Mouse (Mus musculus) kidney, postnatal 36 days (tissue): ENCODE results near the gene Gucy2c.

Experiments
- DNase-seq, 2 experiments: peaks; one replicate each; pipeline ENCODE4 v3.0.0; 2021 to 2022; ENCODE audit warnings: mixed read lengths in 2 of 2

The Gucy2c gene

GRCm38 (mm10) chr6:136781377-136781986, at the start of gene Gucy2c:
TSS of gene Gucy2c (minus strand) at chr6:136781765.
- DNase-seq = no peak

DNA sequence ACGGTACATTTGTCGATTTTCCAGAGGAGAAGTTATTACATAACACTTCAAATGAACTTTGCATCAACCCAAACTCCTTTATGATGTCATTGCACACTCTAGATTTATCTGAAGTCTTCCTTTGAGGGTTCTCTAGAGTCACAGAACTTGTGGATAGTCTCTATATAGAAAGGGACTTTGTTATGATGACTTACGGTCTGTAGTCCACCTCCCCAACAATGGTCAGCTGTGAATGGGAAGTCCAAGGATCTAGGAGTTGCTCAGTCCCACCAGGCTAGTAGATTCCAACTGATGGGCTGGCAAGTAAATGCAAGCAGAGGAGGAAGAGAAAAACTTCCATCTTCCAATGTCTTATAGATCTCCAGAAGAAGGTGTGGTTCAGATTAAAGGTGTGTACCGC, 47.1 kb upstream of the Gucy2c start:
- no peak for DNase-seq

DNA sequence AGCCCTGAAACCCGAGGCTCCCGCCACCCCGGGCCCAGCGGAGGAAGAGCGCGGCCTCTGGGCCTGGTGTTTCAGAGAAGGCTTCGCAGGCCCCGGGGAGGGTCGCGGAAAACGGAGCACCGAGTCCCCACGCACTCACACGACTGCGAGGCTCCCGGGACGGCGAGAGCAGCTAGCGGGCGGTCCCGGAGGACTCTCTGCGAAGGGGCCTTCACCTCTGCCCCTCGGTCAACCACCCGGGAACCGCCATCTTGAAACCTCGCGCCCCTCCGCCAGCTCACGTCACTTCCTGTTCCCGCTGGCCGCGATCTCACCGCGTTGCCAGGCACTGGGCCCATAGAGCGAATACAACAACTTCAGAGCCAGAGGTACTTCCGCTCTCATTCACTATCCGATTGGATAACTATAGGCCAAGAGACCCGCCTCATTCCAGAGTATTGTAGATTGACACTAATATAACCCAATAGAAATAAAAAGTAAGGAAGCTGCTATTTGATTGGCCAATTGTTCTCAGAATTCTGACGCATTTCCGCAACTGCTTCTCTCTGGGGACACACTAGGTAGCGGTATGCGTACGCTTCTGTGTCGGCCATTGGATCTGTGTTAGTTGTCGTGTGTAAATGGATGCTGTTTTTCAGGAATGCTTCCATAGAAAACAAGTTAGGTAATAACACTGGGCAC, 46.5 kb upstream of the Gucy2c start, which contains the start of gene Wbp11:
Gene Wbp11 (minus strand): TSS at position 353 of the 681 bp plus-strand sequence.
- DNase-seq = peak; percentile 96 to 98

DNA sequence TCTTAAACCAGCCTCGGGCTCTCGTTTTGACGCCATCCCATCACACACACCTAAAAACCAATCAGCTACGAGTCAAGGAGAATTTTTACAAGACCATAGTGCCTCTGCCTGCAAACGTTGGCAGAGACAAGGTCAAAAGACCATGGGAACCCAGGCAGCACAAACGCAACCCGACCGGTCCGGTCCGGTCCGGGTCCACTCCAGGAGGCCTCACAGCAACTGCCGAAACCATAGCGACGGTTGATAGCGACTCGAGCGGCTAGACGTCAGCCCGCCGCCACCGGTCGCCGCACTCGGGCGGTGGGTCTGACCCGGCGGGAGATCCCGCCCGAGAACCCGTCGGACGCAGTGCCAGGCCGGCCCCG, 45.9 kb upstream of the Gucy2c start, which contains the start of gene BC049715:
Gene BC049715 (plus strand): TSS at position 111 of the 365 bp plus-strand sequence.
- peak; percentile 63 to 66 for DNase-seq

DNA sequence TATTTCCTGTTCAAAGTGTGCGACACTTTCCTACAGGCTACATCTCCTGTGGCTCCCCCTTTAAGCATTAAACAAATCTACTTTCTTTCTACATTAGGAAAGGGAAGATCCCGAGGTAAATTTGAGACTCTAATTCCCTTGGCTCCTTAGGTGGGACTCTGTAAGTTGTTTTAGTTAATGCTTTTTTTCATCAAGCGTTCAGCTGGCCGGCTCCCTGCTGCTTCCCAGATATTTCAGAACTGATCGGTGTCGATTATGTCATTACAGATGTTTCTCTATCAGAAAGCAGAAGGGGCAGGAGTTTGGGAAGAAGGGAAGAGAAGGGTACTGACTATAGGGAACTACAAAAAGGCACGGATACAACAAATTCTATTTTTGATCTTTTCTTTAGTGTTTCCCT, 45.6 kb upstream of the Gucy2c start:
- DNase-seq = no peak

DNA sequence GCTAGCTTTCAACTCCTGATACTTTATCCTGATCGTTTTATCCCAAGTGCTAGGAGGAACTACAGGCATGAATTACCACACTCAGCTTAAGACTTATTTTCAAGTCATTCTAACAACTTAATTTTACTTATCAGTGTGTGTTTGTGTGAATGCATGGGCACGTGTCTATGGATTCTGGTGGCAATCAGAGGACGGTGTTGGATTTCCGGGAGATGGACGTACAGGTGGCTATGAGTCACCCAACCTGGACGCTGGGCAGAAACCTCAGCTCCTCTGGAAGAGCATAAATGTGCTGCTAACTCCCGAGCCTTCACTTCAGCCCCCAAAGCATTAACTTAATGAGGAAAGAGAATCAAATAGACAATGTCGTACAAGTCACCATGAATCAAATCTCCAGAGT, 43.4 kb upstream of the Gucy2c start:
- DNase-seq = no peak

DNA sequence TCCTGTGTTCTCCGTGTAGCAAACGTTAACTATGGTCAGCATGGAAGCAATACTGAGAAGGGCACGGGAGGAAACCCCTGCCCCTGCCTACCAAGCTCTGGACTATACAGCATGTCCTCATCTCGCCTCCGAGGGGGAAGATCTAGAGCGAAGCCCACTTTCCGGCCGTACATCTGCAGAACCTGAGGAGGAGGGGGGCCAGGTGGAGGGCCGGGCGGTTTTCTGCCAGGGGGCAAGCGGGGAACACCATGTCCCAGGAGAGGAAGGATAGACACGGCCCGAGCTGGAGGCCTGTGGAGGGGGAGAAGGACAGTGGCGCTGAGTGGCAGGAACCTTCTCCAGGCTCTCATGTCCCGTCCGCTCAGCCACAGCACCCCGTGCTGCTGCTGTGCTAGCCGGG, 39.5 kb upstream of the Gucy2c start:
- DNase-seq = no peak

DNA sequence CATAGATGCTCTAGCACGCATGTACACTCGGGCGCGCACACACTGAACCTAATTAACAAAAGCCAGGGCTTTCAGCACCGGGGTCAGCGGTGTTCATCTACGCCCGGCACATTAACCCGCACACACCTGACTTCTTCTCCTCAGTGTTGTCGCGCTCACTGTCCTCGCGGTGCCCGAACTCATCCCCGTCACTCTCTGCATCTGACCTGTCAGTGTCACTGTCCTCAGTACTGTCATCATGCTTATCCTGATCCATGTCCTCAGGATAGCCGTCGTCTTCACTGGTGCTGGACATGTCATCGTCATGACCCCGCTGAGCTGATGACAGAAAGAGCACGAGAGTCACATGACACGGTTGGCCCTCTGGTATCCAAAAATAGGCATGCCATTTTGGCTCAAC, 38.8 kb upstream of the Gucy2c start:
- no peak for DNase-seq

DNA sequence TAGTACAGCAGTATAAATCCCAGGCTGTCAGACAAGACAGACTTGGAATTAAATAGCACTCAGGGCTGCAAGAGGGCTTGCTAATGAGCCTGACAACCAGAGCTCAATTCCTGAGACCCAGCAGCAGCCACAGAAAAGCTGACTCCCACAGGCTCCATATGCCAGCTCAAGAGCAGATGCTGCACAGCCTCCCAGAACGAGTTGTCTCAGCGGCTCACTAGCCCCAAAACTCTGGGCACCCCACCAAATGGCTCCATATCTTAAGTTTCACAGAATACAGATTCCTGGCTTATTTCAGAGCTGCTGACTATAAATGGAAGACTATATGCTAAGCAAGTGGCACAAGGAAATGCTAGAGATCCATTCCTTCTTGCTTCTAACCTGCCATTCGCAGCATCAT, 36.0 kb upstream of the Gucy2c start:
- no peak for DNase-seq

- DNase-seq = no peak
Measured at GRCm38 (mm10) chr6:136816826-136817225, 35.3 kb upstream of the Gucy2c start.

GRCm38 (mm10) chr6:136815381-136815780, 33.8 kb upstream of the Gucy2c start:
- DNase-seq = no peak

DNA sequence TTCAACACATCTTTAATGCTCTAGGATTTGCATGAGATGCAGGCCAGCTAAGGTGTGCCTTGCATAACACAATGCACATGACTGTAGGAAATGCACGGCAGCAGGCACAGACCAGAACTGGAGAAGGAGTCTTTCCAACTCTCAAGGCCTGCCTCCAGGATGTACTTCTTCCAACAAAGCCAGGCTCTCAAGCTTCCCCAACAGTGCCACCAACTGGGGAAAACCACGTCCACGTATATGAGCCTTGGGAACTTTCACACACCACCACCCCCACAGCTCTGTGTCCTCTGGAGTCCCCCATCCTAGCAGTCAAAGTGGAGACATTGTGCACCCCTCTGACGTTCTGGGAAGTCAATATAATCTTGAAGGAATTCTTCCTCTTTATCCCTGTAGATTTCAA, 31.6 kb upstream of the Gucy2c start:
- DNase-seq = peak; percentile 28 to 38

DNA sequence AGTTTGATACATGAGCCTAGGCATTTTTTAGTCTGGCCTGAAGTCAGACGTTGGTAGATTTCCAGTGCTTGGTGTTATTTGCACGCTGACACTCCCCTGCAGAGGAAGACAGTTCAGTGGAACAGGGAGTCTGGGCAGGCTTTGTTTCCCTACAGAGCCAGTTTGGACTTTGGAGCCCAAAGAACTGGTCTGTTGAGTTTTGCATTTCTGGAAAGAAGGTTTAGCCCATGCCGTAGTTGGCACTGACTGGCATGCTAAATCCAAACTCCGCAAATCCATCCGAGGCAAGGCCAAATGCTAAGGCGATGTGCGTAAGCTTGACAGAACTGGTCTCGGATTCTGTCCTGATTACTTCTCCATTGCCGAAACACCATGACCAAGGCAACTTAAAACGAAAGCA, 29.6 kb upstream of the Gucy2c start:
- peak; percentile 64 to 72 for DNase-seq

DNA sequence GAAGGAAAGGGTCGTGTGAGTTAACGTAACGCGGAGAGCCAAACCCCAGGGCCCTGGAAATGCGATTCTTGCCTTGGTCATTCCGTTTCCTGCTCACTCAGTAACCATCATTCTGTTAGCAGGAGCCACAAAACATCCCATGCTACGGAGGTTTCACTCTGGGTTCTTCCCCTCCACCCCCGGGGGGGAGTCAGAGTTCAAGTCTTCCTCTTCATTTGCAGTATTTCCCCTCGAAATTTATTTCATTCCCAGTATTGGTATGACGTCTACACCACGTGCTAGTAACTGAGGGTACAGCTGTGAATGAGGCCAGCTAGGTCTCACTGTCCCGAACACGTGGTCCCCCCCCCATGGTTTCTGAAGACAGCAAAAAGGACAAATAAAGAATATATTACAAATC, 28.1 kb upstream of the Gucy2c start:
- DNase-seq = no peak

DNA sequence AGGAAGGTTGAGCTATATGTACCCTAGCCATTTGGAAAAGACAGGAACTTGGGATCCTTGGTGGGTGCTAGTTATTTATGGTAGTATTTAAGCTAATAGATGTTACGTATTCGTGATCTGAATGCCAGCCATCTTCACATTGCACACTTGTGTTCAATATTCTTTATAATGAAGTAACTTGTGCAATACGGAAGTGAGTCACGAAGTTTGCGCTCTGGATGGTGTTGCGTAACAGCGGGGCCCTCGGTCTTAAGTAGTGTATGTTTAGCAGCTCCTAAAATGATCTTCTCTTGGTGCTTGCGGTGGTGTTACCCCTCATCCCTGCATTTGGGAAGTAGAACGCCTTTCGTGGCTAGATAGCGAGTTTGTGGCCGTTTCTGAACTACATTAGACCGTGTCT, 27.5 kb upstream of the Gucy2c start:
- DNase-seq = peak; percentile 60 to 66

DNA sequence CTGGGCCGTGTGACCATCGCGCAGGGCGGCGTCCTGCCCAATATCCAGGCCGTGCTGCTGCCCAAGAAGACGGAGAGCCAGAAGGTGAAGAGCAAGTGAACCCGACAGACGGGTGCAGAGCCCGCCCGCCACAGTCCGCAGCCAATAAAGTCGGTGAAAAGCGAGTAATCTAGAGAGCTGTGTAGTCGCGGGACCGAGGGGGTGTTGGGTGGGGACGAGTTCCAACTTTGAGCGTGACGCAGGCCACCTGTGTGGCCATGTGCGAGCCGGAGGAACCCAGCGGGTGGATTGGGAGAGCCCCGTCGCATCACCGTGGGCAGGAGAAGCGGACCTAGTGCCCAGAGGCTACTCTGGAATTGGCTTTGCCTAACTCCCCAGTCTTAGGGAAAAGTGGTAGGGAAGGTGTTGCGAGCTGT, 27.1 kb upstream of the Gucy2c start:
- peak; percentile 35 to 56 for DNase-seq

- peak; percentile 98 for DNase-seq
Measured at GRCm38 (mm10) chr6:136808014-136808417, 26.5 kb upstream of the Gucy2c start, which contains the start of gene H2afj. TSS of gene H2afj (plus strand) at chr6:136808244.

GRCm38 (mm10) chr6:136807395-136808013, 25.9 kb upstream of the Gucy2c start:
- DNase-seq = no peak

GRCm38 (mm10) chr6:136806819-136807218, 25.3 kb upstream of the Gucy2c start:
- no peak for DNase-seq

DNA sequence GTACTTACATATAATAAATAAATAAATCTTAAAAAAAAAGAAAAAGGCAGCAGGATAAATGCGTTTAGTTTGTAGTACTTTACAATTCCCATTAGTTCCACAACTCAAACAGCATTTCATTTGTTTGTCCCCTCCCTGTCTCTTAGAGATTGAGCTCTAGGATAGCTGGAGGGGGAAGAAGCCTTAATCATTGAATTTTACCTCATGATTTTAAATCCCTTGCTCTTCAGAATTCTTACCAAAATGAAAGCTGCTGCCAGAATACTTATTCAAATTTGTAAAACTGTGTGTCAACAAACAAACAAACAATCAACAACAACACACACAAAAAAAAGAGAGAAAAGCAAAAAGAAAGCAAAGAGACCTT, 23.8 kb upstream of the Gucy2c start:
- DNase-seq = no peak

GRCm38 (mm10) chr6:136804705-136805408, 23.3 kb upstream of the Gucy2c start:
- DNase-seq = no peak

DNA sequence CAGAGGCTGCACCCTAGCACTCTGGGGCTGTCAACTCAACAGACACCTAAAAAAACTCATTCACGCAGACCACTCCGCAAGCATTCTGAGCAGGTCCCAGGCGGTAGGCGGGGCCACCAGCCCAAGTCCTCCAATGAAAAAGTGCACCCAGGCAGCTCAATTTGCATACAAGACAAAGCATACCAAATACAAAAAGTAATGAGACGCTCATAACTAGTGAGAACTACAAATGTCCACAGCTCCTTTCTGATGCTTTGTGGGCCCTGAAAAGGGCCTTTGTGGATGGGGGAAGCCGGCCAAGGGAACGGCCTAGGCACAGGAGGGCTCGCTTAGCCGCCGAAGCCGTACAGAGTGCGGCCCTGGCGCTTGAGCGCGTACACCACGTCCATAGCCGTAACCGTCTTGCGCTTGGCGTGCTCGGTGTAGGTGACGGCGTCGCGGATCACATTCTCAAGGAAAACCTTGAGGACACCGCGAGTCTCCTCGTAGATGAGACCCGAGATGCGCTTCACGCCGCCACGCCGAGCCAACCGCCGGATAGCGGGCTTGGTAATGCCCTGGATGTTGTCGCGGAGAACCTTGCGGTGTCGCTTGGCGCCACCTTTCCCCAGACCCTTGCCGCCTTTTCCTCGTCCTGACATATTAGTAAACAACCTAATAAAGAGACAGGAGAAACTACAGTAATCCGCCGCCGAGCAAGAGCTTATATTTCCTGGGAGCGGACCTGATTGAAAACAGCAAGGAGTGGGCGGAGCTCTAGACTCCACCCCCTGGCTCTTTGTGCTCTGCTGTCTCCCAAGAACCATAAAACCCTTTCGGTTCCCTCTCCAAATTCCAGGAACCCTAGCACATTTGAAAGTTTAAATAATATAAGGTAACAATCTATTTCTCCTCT, 22.4 kb upstream of the Gucy2c start, which contains the start of gene Hist4h4:
Gene Hist4h4 (minus strand): TSS at position 677 of the 895 bp plus-strand sequence.
- peak; percentile 94 to 96 for DNase-seq
